Mouse (Mus musculus) spleen, adult 12 weeks (tissue): ENCODE results near the gene Glrp1.
A peak's percentile ranks its signal among the peaks of the same experiment; 100 is the strongest.

ENCODE experiments used
- DNase-seq: peaks from one replicate; pipeline ENCODE4 v3.0.0; 2022; ENCODE audit warnings: low spot score

The Glrp1 gene

GRCm38 (mm10) chr1:88462484-88462883, 47.4 kb downstream of the Glrp1 start:
- no peak for DNase-seq

- DNase-seq: no peak
Observed at GRCm38 (mm10) chr1:88461096-88461495, 48.8 kb downstream of the Glrp1 start.

GRCm38 (mm10) chr1:88459655-88460054, 50.2 kb downstream of the Glrp1 start:
- DNase-seq: no peak

DNA sequence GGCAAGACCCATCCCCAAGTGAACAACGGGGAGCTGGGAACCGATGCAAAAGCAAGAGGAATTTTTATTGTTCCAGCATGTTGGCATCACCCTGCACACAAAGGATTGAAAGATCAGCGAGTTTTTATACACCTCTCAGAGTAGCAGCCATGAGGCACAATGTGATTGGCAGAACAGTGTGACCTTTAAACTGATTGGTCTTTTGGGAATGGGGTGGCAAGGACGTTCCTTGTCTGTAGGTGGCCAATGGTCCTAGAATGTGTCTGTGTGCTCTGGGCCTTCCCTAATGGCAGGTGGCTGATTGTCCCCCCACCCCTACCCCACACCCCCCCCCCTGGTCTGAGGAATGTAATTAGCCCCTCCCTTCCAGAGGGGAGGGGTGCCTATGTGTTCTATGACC, 50.7 kb downstream of the Glrp1 start:
- no peak for DNase-seq

GRCm38 (mm10) chr1:88456451-88457072, 53.3 kb downstream of the Glrp1 start:
- DNase-seq: peak; percentile 20

GRCm38 (mm10) chr1:88455761-88456160, 54.1 kb downstream of the Glrp1 start:
- DNase-seq: no peak

DNA sequence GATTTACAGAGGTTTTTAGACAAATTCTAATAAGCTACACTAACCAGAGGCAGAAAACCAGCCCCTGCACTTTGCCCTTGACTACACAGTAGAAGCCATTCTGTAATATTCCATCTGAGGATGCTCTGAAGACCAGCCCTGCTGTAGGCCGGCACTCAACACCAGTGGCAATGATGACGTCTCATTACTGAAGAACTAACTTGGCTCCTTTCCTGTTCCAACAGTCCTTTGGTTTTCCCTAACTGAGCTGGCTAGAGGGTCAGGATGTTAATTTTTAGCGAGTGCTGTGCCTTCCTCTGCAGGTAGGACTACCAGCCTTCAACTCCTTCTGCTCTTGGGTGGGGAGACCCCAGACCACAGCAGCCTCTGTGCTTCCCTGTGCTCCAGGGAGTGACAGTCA, 55.2 kb downstream of the Glrp1 start:
- DNase-seq: no peak

DNA sequence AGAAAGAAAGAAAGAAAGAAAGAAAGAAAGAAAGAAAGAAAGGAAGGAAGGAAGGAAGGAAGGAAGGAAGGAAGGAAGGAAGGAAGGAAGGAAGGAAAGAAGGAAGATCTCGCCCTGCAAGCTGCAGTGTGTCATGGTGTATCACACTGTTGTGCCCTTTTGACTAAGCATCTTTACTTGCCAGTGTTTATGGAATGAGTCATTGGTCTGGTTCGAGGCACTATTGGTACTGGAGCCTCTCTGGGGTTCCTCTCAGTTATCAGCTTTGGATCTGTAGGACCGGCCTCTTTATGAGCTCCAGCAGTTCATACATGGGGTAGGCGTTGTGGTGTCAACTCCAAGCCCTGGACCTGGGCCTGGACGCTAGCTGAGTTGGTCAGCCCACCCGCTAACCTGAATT, 57.7 kb downstream of the Glrp1 start:
- no peak for DNase-seq

DNA sequence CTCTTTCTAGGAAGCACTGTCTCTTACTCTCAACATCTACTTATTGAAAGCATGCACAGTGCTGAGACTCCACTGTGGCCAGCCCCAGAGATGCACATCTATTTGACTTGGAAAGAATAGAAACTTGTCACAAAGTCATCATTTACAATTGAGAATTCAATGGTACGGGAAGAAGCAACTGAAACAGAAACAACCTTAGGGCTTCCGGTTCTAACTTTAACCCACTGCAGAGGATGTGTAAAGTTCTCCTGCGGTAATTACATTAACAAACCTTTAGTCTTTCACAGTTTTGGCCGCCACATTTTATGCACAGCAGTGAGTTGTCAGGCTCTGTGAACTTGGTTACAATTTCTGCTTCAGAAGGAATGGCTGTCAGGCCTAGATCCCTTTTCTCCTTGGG, 59.2 kb downstream of the Glrp1 start:
- no peak for DNase-seq
